Mouse (Mus musculus): ENCODE results near the gene H1foo.

The H1foo gene

DNA sequence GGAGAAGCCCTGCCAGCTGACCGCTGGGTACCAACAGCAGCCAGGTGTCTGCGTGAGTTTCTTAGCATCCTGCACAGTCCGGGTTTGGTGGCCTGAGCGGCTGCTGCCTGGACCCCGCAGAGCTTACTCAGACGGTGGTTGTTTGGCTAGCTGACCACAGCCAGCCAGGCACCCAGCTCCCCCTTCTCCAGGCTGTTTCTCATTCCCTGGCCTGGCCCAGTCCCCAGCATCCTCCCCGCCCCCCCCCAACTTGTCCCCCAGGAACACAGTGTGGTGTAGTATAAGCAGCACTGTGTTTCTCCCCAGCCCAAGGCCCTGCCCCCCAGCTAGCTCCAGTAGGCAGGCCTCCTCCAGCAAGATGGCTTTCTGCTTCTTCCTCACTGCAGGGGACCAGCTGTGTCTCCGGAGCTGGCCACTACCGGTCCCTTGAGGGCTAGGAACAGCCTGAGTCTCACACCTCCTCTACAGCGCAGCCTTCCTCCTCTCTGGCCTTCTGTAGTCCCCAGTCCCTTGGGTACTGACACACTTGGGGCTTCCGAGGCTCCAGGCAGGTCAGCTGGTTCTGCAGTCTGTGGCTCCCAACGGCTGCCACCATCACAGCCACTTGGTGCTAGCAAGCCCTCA is 41.8 kb downstream of the H1foo start:
- no peak for DNase-seq (ENCODE audit: low spot score)

DNA sequence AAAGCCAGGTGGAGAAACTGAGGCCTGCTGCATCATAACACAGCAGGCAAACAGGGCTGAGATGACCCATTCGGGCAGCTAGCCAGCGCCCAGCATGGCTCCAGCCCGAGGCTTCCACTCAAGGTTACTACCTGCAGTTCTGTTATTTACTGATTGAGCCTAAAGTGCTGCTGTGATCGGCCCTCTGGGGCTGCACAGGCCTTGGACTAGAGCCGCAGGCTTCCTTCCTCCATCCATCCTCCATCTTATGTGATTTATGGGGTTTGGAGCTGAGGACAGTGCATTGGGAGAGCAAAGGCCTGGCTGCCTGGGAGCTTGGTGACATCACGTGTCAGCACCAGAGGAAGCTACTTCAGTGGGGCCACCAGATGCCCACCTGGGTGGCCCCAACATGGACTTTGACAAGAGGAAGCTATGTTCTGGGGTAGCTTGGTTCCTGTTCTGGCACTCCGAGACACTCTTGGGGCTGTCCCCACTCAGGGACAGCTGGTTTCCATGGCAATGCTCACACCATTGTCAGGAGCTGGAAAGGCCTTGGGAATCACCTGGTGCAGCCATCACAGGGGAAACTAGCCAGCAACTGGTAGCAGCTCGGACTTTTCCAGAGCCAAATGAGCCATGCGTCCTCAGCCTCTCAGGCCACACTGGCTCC is 42.5 kb downstream of the H1foo start:
- no peak for DNase-seq (ENCODE audit: low spot score)

DNA sequence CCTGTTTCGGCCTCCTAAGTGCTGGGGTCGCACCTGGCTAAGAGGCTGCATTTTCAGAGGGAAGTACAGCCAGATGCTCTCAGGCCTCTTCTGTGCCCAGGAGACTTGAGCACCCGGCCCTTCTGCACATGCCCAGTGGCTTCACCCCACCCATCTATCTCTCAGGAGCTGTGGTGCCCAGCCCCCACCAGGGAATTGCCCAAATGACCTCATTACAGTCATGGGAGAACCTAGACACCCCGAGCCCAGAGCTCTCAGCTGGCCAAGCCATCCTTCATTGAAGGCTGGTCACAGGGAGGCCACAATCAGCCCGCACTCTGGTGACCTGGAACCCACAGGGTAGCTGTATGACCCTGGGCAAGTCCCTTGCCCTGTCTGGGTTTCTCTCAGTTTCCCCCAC is 44.3 kb downstream of the H1foo start:
- no peak for DNase-seq (ENCODE audit: low spot score)

DNA sequence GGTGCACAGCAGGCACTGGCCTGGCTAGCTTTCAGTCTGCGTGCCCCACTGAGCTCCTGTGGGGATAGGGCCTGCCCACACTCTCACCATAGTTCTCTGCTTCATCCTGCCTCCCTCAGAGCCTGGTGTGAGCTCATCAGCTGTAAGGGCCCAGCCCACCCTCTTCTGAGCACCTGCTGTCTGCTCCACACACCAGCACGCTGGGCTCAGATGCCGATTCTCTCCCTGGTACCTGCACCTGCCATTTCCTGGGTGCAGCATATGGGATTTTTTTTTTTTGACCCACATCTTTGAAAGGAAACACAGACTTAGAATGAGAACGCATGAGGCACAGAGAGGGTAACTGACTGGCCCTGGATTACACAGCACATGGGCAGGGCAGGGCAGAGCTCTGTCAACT is 44.9 kb downstream of the H1foo start:
- no peak for DNase-seq (ENCODE audit: low spot score)

DNA sequence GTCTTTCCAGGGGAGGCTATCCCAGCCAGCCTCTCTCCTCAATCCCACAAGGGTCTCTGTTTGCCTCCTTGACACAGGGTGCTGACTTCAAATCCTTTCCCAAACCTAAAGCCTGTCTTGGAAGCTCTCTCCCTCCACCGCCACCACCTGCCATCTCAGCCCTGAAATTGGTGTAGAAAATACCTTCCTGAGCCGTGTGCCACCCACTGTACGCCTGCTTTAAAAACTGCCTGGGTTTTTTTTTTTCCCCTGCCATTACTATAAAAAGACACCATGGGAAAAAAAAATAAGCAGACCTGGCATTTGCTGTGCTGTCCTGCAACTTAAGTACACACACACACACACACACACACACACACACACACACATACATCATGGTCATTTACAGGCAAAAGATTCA is 45.3 kb downstream of the H1foo start:
- DNase-seq (ENCODE audit: low spot score): no peak

DNA sequence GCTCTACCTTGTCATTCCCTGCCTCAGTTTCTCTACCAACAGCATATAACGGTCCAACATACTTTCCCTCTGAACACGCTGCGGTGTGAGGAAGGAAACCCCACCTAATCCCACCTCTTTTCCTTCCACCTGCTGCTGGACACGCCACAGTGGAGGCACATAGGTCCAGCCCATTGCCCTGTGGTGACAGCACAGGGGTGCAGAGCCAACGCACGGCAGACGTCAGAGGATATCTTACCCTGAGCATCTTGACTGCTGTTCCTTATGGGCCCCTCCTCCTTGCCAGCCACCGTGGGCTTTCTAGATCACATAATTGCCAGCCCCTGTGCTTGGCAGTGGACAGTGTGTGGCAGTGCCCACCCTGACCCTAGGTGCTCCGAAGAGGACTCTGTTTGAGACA is 45.7 kb downstream of the H1foo start:
- no peak for DNase-seq (ENCODE audit: low spot score)

DNA sequence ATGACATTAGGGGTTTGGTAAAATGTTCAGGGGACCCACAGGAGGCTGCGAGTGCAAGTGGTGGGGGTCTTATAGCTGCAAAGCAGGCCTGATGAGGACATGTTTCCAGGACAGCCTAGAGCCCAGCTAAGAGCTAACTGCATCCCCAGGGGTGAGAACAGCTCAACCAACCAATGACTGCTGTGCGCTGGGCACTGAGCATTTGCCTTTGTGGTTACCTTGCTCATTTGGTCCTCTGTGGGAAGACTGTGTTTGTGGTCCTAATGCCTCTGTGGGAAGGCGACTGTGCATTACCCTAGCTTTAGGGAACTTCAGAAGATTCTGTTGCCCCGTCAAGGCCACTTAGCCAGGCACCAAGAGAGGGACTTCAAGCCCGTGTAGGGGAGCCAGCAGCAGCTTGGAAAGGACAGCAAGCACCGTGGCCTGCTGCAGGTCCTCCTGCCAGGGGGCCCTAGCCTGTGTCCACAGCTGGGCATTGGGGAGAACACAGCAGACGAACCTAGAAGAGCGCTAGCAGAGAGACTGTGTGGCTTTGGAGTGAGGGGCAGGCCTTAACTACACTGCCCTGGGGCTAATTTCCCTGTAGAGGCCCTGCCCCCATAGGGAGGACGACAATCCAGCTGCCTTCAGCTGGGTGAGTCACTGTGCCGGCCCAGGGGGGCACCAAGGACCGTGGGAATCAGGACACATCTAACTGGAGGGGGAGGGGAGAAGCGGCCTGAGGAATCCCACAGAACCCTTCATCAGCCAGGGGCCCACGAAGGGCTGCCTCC is 46.6 kb downstream of the H1foo start:
- no peak for DNase-seq (ENCODE audit: low spot score)

DNA sequence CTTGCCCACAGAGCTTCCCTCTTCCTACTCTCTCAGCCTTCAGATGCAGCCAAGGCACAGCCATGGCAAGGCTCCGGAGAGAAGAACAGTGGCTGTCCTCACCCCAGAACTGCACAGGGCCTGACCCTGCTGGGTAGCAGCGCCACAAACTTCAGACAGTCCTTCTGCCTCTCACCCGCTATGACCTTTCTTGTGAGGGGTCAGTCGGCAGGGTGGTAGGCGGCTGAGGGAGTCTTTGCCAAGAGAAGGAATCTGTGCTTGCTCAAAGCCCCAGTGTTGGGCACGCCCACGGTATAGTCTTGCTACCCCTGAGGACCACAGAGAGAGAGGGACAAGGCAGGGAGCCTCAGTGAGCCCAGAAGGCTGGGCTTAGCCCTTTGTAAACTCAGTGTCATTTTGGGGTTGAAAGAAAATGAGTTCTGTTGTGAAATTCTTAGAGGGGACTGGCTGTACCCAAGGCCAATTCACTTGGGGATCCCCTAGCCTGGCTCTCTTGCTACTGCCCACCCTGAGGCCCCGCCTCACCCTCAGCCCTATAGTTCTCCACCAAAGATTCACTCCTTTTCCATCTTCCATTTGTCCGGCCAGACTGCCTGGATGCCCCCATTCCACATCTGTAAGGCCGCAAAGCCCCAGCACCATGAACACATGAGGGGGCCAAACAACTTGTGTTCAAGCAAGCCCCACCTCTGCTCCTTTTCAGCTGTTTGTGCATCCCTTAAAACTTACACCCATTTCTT is 47.3 kb downstream of the H1foo start:
- no peak for DNase-seq (ENCODE audit: low spot score)

DNA sequence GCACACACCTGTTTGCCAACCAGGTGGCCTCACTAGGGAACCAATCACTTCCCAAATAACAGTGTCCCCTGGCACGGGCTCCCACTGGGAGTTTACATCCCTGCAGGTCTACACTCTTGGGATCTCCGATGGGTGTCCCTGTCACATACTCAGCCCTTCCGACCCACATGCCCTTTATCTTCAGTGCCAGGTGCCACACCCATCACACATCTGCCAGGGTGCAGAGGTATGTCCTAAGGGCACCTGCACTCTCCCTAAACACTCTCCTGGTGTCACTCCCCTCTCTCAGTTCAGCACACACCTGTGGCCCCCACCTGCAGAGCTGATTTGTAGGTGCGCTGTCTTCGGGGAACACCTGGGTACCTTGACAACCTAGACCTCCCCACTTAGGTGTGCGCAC is 48.2 kb downstream of the H1foo start:
- no peak for DNase-seq (ENCODE audit: low spot score)

DNA sequence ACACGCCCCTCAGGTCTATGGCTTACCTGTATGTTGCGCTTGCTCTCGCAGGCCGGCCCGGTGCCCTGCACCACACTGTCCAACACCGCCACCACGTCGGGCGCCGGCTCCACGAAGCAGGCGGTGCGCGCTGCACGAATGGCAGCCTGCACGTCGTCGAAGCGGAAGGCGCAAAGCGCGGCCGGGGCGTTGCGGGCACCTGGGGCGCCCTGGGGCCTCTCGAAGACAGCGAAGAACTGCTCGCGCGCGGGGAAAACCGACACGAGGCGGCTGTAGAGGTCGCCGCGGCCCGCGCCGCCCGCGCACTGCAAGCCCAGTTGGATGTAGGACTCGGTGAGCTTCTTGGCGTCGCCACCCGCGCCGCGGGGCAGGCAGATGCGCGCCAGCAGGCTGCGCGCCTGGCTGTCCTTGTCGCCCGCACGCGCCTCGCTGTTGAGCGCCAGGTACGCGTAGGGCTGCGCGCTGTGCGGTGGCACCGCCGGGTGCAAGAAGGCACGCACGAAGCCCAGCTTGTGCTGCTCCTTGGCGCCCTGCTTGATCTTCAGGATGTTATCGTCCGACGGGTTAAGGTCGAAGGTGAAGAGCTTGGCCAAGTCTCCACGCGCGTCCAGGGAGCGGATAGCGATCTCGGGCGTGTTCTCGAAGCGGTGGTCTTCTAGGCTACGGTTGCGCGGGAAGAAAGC is 48.9 kb downstream of the H1foo start:
- no peak for DNase-seq (ENCODE audit: low spot score)

DNA sequence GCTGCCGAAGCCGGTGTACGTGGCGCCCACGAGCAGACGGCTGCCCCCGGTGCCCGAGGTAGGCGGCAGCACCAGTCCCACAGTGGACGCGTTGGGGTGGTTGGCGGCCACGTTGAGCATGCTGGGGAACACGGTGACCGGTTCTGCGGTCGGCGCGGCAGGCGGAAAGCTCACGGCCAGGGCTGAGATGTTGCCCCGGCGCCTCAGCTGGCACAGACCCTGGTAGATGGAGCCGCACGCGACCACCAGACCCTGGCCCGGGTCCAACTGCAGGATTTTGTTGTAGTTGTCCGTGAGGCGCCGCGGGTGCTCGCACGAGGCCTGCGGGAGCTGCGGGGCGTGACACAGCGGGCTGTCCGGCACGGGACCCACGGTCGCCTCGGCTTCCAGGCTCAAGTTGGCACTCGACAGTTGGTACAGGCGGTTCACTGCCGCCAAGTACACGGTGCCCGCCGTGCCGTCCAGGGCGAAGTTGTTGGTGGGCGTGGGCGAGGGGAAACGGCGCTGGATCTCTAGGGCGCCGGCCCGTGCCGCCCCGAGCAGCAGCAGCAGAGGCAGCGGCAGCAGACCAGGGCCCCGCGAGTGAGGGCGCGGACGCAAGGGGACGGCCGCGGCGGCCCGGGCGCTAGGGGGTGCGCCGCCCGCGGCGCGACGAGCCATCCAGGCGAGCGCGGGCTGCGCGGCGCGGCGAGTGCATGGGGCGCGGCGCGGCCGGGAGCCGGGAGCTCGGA is 49.6 kb downstream of the H1foo start:
- no peak for DNase-seq (ENCODE audit: low spot score)

DNA sequence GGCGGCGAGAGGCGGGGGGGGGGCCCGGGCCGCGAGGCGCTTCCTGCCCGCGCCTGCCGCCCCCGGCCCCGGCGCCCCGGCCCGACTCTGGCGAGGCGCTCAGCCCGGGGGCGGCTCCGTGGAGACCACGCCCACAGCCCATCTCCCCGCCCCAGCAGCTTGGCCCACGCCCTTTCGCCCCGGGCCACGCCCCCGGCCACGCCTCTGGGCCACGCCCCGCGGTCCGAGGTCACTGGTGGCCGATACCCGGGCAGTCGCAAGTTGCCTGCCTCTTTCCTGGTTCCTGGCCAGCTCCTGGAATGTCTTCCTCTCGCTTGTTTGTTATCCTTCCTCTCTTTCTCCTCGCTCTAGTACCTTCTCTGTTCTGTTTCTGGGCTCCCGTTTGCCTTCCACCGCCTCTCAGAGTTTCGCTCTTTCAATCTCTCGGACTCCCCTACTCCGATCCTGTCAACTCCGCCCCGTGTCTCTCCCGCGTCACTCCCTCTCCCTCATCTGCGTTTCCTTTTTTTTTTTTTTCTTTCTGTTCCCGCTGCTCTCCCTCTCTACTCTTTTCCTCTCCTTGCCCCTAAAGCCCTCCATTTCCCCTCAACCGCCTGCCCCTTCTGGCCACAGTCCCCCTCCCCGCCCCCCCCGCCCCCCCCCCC is 50.3 kb downstream of the H1foo start, which contains the start of gene Plxnd1:
Plxnd1 (minus strand) TSS at position 129 of the 644 bp plus-strand sequence.
- DNase-seq (ENCODE audit: low spot score): peak; percentile 92

DNA sequence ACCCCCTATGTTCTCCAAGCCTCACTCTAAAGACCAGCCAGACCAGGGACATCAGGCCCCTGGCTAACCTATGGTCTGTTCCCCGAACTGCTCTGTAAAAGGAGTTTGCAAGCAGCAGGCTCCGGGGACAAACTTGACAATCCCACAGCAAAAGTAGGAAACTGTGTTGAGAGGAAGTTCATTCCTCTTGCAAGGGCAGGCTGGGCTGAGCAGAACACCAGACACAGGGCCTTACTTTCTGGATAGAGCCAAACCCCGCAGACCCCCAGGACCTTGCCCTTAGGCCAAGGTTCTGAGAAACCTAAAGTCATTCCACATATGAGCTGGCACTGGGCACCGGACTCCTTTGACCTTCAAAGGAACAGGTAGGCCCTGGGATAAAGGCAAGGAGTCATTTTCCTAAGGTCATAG is 50.8 kb downstream of the H1foo start:
- no peak for DNase-seq (ENCODE audit: low spot score)

DNA sequence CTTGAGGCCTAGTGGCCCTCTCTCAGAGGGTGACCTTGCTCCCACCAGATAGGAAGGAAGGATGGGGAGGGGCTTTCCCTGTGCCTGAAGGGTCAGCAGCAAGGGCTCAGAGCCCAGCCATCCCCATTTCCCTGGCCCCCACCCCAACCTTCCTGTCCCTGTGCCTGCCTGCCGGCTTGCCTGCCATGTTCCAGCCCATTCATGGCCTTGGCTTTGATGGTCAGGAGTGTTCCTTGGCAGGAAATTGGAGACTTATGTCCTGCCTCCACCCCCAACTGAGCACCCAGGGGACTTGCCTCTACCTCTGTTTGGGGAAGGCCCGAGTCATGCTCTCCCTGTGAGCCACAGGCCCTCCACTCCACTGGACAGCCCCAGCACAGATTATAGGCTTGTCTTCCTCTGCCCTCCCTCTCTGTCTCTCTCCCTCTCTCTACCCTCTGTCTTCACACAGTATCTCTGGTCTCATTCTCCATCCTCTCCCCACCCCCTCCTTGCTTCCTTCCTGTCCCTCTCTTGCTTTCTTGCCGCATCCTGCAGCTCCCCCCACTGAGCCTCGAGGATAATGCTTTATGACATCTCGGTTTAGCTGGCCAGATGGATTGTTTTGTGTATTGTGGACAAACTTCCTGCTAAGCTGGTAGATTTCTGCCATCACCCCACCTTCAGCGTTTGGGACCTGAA is 51.6 kb downstream of the H1foo start:
- no peak for DNase-seq (ENCODE audit: low spot score)

DNA sequence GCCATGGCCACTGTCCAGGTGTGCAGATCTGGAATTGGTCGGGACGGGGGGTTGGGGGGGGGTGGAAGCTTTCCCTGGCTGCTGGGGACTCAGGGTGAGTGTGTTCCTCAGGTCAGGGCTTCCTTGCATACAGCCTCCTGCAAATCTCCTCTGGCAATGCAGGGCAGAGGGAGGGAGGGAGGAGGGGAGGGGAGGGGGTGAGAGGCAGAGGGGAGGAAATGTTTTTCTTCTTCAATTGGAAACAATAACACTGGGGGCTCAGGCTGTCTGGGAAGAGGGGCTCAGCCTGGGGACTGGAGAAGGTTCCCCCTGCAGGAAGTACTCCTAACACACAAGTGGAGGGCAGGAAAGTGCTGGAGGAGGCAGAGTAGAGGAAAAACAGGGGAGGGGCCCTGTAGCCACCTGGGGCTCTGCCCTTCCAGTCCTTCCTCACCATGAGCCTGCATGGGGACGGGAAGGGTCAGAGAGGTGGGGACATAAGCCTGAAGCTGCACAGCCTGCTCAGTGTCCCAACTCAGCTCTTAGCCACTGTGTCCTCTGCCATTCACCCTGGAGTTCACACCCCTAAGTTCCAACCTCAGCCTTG is 53.1 kb downstream of the H1foo start:
- DNase-seq (ENCODE audit: low spot score): no peak

DNA sequence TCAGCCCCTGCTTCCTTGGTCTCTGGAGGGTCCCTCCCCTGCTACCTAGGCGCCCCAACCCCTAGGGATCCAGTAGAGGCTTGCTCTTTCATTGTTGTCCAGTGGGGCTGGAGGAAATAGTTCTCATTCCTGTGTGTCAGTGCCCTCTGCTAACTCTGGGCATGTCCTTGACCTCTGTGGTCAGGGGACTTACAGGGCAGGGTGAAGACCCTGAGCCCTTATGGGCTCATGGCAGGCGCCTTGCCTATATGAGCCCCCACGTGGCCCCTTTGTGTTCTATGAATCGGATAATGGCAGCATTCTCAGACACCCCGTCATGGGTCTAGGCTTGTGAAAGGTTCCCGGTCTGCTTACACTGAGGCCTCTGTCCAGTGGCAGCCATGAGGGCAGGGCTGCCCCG is 54.0 kb downstream of the H1foo start:
- DNase-seq (ENCODE audit: low spot score): no peak

DNA sequence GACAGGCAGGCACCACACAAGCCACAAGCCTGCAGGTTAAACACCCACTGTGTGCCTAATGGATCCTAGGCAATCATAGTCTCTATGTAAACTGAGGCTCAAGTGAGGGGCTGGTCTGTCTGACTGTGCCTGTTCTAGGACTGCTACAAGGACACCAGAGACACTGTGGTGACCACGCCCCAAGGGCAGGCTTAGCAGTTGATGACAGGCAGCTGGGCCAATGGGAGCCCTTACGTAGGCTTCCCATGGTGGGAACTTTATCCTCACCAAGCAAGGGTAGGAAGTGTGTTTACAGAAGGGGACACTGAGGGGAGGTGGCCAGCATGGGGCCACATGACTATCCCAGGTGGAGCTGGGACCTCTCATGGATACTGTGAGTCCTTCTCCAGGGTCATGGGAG is 54.5 kb downstream of the H1foo start:
- DNase-seq (ENCODE audit: low spot score): no peak

Measured in embryo, embryonic 10 days (tissue).